Mouse (Mus musculus): ENCODE data around the gene Vmn1r59.
"Not testable (repeated sequence)": the region's sequence is repeated elsewhere in the genome, so short reads cannot be mapped to it uniquely, and the experiment has no call there.

GRCm38 (mm10) chr7:5413296-5413695 is 43.3 kb downstream of the Vmn1r59 start, which contains the start of gene Vmn1r58:
- not testable (repeated sequence) for TF ChIP-seq CTCF (IDR thresholded peaks at IDR 0.05; ENCODE audit: extremely low read depth, insufficient read depth, insufficient read length, insufficient replicate concordance); POLR2A (IDR thresholded peaks at IDR 0.05; ENCODE audit: low read depth, low read length)

All from spleen, adult 2 months (tissue).